Mouse (Mus musculus) Muller cell, postnatal 12 days (primary cell): ENCODE results near the gene Shq1.

ENCODE experiments used
- DNase-seq: peaks from one replicate; pipeline ENCODE4 v3.0.0-alpha.2; 2015; ENCODE audit errors: inconsistent ontology term

Gene Shq1

DNA sequence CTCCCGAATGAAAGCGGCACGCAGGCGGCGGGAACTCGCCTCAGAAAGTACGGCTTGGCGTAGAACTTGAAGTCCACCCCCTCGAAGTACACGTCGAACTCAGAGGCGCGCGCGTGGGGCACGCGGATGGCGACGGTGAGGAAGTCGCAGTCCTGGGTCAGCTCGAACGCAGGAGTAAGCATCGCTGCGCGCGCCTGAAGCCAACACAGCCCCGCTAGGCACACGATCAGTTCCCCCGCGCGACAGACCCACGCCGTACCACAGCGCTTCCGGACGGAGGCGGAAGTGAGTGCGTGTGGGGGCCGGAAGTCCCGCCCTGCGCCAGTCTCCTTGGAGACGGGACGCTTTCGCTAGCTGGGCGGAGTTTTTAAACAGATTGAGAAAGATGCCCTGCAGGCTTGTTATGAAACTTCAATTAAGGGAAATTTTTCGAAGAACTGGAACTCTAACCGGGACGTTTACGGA is at the start of gene Shq1:
TSS of gene Shq1 (minus strand) at position 278 of the 465 bp plus-strand sequence.
- peak; percentile 88 for DNase-seq

DNA sequence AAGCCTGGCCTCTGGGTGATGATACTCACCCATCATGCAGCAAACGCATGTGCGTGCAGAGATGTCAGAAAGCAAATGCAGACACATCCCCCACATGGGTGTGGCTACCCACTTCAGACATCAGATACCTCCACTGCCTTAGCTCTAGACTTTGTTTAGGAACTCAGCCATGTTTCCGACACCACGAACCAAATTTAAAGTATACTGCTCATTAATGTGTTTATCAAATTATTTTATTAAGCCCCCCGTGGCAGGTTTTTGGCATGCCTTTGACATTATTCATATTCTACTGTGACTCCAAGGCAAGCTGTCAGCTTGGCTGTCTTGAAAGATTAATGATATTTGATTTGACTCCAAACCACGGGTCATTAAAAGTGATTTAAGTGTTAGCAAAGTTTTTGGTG is 49.1 kb upstream of the Shq1 start:
- DNase-seq = no peak

DNA sequence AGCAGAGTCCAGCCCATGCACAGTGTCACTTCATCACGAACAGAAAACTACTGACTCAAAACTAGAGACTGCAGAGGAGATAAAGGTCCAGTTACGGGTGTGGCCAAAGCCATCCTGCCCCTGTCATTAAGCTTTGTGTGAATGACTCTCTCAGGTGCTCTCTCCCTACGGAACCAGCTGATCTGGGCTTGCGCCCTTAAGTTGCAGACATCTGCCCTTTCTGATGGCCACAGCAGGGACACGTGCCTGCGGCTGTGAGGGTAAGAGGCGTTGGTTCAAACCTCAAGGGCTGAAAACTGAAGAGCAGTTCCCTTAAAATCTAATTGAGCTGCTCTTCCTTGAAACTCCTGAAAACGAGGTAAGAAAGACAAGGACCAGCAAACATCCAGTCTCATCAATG is 45.9 kb upstream of the Shq1 start:
- DNase-seq = no peak

DNA sequence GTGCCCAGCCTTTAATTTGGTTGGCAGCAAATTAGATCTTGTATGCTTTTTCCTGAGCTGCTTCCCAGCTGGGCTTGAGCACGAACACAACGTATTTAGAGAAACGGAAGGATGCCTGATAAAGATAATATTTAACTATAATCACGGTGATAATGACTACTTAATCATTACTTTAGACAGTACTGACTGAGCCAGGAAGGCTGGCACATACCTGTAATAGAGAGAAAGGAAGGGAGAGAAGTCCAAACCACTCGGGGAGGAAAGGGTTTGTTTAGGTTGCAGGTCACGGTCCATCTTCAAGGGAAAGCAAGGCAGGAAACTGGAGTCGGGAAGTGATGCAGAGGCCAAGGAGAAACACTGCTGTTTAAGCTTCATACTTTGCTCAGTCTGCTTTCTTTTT is 45.2 kb upstream of the Shq1 start:
- DNase-seq = no peak

DNA sequence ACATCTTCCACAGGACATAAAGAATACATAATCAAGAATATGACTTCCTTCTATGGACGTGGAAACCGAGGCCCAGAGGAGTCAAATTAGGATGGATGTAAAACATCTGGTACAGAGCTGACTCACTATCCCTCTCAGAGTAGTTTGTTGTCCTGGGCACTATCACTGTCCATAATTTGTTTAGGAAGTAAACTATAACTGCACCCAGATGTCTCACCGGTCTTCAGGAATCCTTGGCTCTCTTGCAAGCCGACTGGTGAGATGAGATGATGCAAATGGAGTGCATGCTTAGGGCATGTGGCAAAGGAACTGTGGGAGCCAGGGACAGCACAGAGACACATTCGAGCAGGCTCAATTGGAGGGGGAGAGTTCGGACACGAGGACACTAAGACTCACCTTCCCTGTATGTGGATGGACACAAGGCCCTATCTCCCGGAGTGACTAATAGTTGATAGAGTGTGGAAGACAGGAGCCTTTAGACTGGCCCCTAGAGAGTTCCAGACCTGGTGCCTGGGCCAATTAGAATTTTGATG is 44.4 kb upstream of the Shq1 start:
- DNase-seq = no peak

DNA sequence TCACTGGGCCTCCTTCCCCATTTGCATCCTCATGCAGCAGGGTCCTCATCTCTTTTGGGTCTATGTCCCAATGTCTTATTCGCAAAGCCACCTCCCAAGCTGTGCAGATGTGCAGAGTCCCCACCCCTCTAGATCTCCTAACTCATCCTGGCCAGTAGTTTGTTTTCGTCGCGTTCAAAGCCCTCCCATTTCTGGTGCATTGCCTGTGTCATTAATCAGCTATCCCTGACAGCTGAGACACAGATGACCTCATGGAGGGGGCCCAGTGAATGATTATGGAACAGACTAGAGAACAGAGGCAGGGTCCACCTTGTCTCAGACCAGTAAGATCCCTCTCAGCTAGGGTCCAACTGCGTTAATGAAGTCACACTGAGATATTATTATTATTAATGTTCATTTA is 39.9 kb upstream of the Shq1 start:
- no peak for DNase-seq

DNA sequence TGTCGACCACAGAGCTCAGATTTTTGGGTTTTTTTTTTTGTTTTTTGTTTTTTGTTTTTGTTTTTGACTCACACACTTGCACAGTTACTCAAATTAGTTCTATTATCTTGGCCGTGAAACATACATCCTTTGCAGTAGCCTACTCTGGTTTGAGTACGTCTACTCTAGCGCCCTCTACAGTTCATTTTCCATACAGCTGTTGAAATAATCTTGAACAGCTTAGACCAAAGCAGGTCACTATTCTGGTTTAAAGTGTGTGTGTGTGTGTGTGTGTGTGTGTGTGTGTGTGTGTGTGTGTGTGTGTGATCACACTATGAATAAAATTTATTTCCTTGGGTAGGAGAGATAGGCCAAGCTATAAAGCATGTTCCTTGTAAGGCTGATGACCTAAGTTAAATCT is 39.2 kb upstream of the Shq1 start:
- DNase-seq = no peak

DNA sequence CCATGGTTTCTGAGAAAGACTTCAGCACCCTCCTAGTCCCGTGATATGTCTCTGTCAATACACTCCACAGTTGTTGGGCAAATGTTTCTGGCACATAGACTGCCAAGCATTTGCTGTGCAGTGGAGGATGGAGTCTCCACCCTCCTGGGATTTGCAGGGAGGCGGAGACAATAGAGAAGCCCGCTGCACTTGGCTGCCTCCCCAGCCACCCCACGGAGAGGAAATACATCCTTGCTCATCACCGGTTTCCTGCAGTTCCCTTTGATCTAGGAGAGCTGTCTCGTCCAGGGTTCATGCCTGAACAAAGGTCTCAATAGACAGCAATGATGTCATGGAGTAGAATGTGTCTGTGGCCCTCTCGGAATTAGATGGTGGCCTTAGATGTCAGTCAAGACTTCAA is 38.5 kb upstream of the Shq1 start:
- peak; percentile 90 for DNase-seq

DNA sequence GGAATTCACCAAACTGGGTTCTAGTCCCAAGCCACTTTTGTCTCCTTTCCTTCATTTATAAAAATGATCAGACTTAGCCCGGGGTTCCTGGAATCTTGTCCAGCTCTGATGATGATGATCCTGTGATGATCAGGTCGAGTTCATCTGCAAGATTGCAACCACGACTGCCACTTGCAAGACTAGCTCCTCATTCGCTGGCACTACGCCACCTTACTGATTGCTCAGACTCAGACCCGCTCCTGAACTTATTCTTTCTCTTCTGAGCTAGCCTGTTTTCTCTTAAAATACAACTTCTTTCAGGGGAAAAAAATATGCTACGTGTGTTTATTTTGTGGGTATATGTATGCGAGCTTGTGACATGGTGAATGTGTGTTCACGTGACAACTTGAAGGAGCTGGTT is 38.0 kb upstream of the Shq1 start:
- no peak for DNase-seq

DNA sequence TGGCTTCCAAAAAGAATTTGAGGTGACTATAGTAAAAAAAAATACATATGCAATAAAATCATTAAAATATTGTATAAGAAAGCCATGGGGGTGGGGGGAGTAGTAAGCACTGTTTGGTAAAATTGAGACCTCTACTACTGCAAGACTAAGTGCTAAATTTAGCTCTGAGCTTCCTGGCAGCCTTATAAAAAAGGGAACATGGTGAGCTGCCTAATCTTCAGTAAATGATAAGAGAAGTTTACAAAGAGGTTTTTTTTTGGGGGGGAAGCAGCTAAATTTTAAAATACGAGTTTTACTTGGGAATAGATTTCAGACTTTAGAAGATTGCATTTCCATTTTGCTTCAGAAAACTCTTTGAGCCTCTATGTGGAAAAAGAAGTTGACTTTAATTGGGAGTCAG is 37.3 kb upstream of the Shq1 start:
- DNase-seq = no peak

DNA sequence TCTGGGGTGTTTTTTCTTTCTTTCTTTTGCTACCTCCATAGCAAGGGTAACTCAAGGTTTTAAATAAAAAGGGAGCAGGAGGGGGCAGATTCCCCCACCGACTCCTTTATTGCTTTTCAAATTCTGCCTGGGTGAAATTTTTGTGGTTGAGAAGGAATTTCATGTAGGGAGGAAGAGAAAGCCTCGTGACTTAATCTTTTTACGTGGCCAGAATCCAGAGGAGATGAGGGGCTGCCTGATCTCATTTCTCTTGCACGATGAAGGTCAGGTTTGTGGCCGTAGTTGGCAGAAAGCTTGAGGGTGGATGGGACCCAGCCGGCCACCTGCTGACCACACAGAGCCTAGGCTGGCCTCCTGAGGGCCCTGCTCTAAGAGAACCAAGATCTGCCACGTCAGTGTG is 36.6 kb upstream of the Shq1 start:
- peak; percentile 90 for DNase-seq

DNA sequence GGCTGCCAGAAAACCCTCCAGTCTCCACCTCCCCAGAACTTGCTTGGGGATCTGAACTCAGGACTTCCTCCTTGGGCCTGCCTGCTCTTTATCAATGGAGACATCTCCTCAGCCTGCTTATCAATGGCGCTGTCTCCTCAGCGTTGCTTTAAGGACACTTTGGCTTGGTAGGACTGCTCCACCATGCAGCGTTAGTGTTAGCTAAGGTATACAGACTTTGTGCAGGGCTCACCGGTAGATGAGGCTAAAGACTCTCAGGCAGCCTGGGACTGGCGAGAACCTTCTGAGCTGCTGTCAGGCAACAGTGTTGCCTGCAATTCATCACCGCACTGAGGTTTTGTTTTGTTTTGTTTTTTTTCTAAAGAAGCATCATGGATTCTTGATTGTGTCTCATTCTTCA is 35.9 kb upstream of the Shq1 start:
- DNase-seq = no peak

DNA sequence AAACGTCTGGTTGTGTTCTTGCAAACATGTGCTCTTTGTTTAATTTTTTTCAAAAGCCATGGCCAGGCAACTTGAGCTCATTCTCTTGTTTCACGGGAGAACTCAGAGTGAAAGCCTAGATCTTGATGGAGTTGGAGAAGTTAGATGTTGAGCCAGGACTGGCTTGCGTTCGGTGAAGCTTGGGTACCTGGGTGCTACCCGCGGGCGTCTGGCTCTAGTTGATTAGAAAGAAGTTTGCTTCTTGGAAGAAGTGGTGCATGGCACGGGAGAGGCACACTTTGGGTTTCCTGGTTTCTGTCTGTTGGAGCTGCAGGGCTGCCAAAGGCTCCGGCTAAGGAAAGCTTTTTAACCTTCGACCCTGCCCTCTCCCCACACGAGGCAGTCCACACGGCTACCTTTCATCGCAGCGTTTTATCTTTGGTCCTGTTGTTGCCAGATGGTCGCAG is 34.4 kb upstream of the Shq1 start:
- DNase-seq = no peak

DNA sequence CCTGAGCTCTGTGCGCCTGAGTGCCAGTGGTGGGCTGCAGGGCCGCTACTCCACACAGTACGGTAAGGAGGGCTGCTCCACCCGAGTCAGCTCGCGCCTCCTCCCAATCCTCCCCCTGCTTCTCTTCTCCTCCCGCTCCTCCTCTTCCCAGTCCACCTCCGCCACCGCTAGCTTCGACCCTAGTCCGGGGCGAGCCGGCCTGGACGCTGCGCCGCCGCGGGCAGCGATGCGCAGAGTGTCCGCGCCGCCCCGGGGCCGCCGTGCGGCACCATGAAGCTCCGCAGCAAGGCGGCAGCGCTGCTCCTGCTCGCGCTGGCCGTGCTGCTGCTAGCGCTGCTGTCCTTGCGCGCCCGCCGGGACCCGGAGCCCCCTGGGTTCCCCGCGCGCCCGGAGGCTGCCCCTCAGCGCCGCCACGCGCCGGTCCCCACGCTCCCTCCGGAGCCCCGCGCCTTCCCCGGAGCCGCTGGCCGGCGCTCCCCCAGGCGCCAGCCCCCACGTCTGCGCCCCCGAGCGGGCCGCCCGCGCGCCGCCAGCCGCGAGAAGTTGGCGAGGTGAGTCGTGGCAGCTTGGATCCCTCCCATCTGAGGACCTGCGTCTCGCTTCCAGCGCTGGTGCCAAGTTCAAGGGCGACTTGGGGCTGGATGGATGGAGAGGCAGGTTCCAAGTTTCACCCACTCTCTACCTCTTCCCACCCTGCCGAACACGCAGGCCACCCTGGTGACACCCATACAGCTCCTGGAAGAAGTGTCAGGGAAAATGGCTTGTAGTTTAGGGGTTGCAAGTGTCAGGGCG is 33.8 kb upstream of the Shq1 start, which contains the start of gene Gxylt2:
TSS of gene Gxylt2 (plus strand) at position 161 of the 792 bp plus-strand sequence.
- DNase-seq = peak; percentile 73

DNA sequence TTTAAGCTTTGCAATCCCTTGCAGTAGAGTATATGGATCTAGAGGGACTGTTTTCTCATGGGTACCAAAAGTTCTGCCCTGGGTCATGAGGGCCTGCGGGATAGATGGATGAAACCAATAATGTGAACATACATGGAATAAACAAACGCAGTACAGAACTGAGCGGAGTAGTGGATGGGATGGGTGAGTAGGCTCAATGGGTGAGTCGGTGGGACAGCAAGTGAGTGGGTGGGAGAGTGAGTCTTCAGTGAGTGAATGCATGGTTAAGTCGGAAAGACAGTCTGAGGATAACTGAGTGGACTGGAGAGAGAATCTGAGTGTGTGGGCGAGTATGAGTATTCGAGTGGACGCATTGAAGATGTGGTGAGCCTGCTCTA is 33.2 kb upstream of the Shq1 start:
- no peak for DNase-seq

DNA sequence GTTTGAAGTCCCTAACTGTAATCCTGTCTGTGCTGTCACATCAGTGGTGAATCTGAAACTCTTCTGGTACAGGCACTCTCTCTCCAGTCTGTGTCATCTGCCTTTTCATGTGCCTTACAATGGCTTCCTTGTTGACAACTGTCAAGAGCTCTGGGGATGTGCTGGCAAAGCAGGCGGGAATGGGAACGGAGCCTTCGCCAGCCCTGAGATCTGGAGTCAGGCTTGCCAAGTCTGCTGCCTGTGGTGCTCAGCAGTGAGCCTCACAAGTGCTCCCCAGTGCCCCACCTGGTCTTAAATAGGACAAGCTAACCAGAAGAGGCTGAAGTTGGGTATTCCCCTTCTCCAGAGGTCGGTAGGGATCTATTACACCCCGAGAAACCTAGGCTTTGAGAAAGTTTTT is 29.8 kb upstream of the Shq1 start:
- peak; percentile 55 for DNase-seq

DNA sequence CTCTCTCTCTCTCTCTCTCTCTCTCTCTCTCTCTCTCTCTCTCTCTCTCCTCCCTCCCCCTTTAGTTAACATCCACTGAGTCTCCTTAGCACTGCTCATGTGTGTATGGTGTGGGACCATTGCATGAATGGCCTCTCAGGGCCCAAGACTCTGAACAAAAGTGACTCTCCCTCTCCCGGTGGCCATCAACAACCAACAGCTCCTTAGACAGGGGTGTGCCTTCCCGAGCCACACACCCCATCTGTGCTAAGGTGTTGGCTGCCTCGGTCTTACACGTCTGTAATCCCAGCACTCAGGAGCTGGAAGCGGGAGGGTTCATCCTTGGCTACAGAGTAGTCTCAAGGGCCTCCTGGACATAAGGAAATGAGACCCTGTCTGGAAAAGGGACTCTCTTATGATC is 29.0 kb upstream of the Shq1 start:
- DNase-seq = no peak

DNA sequence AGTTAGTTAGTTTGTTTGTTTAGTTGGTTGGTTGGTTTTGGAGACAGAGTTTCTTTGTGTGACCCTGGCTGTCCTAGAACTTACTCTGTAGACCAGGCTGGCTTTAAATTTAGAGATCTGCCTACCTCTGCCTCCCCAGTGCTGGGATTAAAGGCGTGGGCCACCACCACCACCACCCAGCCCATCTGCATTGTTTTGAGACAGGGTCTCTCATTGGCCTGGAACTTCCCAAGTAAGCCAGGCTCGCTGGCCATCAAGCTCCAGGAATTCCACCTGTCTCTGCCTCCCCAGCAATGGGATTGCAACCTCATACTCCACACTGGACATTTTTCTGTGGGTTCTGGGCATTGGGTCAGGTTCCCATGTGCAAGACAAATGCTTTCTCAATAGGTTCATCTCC is 15.4 kb upstream of the Shq1 start:
- DNase-seq = no peak

DNA sequence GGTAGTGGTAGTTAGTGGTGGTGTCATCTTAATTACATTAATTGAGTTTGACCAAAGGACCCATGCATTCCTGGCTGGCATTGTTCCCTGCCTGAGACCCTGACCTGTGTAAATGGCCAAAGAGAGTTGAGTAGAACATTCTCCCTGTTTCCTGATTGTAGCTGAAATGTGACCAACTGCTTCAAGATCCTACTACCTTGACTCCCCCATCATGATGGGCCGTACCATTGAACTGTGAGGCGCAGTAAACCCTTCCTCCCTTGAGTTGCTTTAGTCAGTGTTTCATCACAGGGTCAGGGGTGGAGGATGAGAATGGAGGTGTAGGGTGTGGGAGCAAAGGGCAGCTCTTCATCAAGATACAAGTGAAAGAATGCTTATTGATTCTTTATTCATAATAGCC is 7.7 kb upstream of the Shq1 start:
- DNase-seq = no peak

DNA sequence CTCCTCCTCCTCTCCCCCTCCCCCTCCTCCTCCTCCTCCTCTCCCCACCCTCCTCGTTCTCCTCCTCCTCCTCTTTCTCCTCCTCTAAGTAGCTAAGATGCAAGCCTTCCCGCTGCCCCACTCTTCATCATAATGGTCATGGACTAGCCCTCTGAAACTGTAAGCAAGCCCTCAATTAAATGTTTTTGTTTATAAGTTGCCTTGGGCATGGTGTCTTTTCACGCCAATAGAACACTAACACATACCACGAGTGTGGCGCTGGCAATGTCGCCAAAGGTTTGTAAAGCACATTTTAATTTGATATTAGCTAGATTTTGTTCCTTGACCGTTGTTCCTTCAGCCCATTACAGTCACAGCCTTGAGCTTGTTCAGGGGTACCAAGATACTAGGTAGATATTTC is 5.5 kb upstream of the Shq1 start:
- no peak for DNase-seq

DNA sequence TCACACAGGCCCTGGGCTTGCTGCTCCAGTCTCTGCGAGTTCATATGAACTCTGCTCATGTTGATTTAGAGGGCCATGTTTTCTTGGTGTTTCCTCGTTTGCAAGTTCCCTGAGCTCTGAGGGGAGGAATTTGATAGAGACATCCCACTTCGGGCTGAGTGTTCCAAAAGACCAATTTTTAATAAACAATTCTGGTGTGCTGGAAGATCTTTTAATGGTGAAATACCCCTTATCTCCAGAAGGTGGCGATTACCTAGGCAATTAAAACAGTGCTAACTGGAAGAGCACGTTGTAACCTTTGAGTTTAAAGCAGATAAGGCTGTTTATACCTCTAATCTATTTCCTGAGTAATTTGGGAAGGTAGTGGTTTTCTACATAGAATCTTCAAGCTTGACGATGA is 4.0 kb upstream of the Shq1 start:
- DNase-seq = peak; percentile 25

DNA sequence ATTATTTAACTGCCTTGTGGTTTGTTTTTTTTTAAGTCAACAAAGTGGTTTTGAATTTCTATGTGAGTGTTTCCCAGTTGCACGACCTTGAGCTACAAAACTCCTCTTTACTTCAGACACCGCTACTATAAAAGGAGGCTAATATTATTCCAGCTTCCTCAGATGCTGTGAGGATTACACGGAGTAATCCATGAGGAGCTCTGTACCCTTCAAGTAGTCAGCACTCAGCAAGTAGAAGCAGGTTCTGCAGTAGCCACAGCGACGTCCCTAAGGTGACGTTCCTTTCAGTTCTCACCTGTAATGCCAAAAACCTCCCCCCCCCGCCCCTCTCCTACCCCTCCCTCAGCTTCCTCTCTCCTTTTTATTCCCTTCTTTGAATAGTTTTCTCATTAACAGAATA is 444 bp upstream of the Shq1 start:
- DNase-seq = no peak

DNA sequence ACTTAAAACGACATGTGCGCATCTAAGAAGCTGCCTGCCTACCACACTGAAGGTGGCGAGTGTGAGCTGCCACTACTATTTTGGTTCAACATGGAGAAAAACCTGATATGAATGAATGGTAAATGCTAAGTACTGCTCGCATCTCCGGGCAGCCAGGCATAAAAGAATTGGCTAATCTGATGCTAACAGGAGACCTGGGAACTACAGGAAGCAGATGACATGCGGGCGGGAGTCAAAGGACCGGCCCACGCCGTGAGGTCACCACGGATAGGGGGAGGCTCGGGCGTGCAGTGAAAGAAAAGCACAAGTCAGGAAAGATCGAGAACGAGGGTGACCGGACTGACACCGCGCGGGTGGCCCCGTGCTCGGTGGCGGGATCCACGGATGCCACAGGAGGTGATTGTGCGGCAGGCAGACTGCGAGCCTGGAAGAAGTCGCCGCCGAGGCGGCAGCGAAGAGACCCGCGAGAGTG is 551 bp downstream of the Shq1 start:
- DNase-seq = peak; percentile 58

DNA sequence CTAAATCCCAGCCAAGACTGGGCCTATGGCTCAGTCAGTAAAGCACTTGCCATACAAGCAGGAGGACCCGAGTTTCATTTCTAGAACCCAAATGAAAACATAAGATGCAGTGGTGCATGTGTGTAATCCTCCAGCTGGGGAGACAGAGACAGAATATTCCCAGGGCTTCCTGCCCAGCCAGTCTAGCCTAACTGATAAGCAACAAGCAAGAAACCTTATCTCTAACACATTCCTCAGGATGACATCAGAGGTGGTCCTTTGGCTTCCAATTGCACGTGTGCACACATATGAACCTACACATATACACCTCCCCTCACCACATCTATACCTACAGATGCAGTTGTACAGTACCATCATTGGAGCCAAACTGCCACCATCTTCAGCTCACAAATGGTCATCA is 2.1 kb downstream of the Shq1 start:
- no peak for DNase-seq
